Mouse (Mus musculus) liver, postnatal 0 days (tissue): ENCODE data around the gene Tmem107.

Experiments used
- CTCF ChIP-seq: sonication (generic); IDR thresholded peaks from 2 replicates; pipeline ENCODE4 v1.5.1; 2016; ENCODE audit warnings: antibody characterized with exemption, low read depth
- EP300 ChIP-seq: IDR thresholded peaks from 2 replicates; pipeline ENCODE4 v1.6.1; 2016; ENCODE audit warnings: antibody characterized with exemption, low read depth, mild to moderate bottlenecking

DNA sequence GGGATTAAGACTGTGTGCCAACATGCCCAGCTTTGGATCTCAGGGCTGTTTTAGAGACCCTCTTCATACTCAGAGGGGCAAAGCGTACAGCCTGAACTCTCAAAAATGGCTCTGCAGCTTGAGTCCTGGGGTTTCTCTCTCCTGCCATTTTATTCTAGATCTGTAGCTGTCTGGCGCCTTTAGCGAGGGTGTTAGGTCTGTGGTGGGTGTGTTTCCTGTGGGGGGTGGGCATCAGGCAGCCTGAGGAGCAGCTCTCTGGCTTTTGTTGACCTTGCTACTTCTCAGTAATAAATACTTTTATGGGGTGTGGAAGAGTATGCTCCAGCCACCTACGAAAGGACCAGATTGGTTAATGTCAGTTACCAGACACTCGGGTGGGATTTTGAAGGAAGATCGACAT, 7.4 kb downstream of the Tmem107 start:
- TF ChIP-seq CTCF (no peak), EP300 (no peak)
